Mouse (Mus musculus) E14TG2a.4 (cell line): Measurements from ENCODE around the gene Gtf2a1l.
A peak's percentile ranks its signal among the peaks of the same experiment; 100 is the strongest.

Experiments
- CTCF ChIP-seq: conservative IDR thresholded peaks from 2 replicates; pipeline ENCODE4 v1.5.1; 2014; ENCODE audit warnings: low read length
- NANOG ChIP-seq: IDR thresholded peaks from 2 replicates; pipeline ENCODE4 v1.6.1; 2014; ENCODE audit warnings: borderline replicate concordance, low read length, mixed read lengths
- POU5F1 ChIP-seq: IDR thresholded peaks from 2 replicates; pipeline ENCODE4 v1.6.1; 2014; ENCODE audit warnings: low read length, borderline replicate concordance

DNA sequence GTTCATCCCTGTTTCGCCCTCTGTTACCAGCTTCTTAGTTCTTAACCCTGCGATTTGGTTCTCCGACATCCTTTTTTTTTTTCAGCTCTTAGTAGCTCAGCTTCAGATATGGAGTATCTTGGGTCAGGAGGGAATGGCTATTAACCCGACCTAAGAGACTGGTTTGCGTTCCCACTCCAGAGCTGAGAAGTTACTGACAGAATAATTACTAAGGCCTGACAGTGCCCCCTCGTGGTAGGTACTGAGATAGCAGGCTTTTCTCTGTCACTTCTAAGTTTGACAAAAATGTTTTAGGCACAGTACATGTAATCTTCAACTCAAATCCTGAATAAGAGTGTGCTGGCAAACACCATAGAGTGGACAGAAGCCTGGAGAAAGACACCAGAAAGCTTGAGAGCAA lies 27.4 kb upstream of the Gtf2a1l start:
- TF ChIP-seq CTCF (peak; percentile 85), POU5F1 (no peak), NANOG (no peak)
